Comparison of ENCODE assay signal across 8 mouse cellular contexts in genomic region chr12:73034901-73035895, GRCm38 (mm10). TPM values are rescaled to one million over a fixed set of nuclear protein-coding genes. Genes with fewer than 3 reads are reported as not detected.
DNase-seq lines count a peak whose midpoint lies in the region; ATAC-seq and TF ChIP-seq lines count a peak whose summit lies in the region.

No protein-coding gene starts in this region.

- WGBS in forebrain, embryonic 12.5 days = 2% methylated on average over 41 of the region's 43 CpGs
- WGBS in forebrain, embryonic 15.5 days = 2% methylated on average over 40 of the region's 43 CpGs
- WGBS in midbrain, embryonic 10.5 days = under 1% methylated on average over 41 of the region's 43 CpGs
- 2% methylated on average over 41 of the region's 43 CpGs for WGBS in midbrain, postnatal 0 days
- WGBS in neural tube, embryonic 15.5 days = 2% methylated on average over 41 of the region's 43 CpGs

- peaks cover 75% of the 10 kb centered on the region for H3K27me3 ChIP-seq in forebrain, embryonic 12.5 days
- peaks cover 77% of the 10 kb centered on the region for H3K27me3 ChIP-seq in forebrain, embryonic 15.5 days
- peaks cover 95% of the 10 kb centered on the region for H3K27me3 ChIP-seq in midbrain, embryonic 10.5 days (ENCODE audit: low read depth, poor library complexity, severe bottlenecking)
- H3K27me3 ChIP-seq in midbrain, postnatal 0 days (ENCODE audit: insufficient read depth, low read length) = peaks cover 80% of the 10 kb centered on the region
- H3K27me3 ChIP-seq in neural tube, embryonic 15.5 days (replicated peaks) = peaks cover 75% of the 10 kb centered on the region

- H3K4me2 ChIP-seq in forebrain, embryonic 12.5 days = peak overlapping the region; percentile 35
- H3K4me2 ChIP-seq in forebrain, embryonic 15.5 days (replicated peaks) = no peak overlapping the region
- H3K4me2 ChIP-seq in midbrain, postnatal 0 days (ENCODE audit: low read depth, low read length, poor library complexity, severe bottlenecking) = no peak overlapping the region
- peak overlapping the region; percentile 26; the same call in 1 of the 2 replicates for H3K4me2 ChIP-seq in neural tube, embryonic 15.5 days

- TF ChIP-seq CTCF in midbrain, postnatal 0 days (IDR thresholded peaks at IDR 0.05) = no peak

- H3K27ac ChIP-seq in forebrain, embryonic 12.5 days = 0 out of 2 replicates have a peak overlapping the region, but pooled peaks have one; percentile 31
- H3K27ac ChIP-seq in forebrain, embryonic 15.5 days (replicated peaks) = no peak overlapping the region
- H3K27ac ChIP-seq in midbrain, embryonic 10.5 days (replicated peaks) = no peak overlapping the region; the same call in 1 of the 2 replicates
- no peak overlapping the region for H3K27ac ChIP-seq in midbrain, postnatal 0 days (ENCODE audit: low read depth, low read length)
- H3K27ac ChIP-seq in neural tube, embryonic 15.5 days (replicated peaks) = no peak overlapping the region

- 0 out of 2 replicates have a peak overlapping the region, but pooled peaks have one; percentile 13 for H3K4me3 ChIP-seq in forebrain, embryonic 12.5 days (replicated peaks)
- H3K4me3 ChIP-seq in forebrain, embryonic 15.5 days = no peak overlapping the region
- peak overlapping the region; percentile 34 for H3K4me3 ChIP-seq in midbrain, embryonic 10.5 days
- H3K4me3 ChIP-seq in midbrain, postnatal 0 days (ENCODE audit: low read depth, low read length) = no peak overlapping the region
- 0 out of 2 replicates have a peak overlapping the region, but pooled peaks have one; percentile 4 for H3K4me3 ChIP-seq in neural tube, embryonic 15.5 days (replicated peaks)

- H3K9ac ChIP-seq in forebrain, embryonic 12.5 days = no peak overlapping the region
- no peak overlapping the region for H3K9ac ChIP-seq in forebrain, embryonic 15.5 days (replicated peaks)
- H3K9ac ChIP-seq in midbrain, postnatal 0 days (replicated peaks; ENCODE audit: low read length, poor library complexity, severe bottlenecking) = no peak overlapping the region
- H3K9ac ChIP-seq in neural tube, embryonic 15.5 days (replicated peaks) = no peak overlapping the region

- H3K36me3 ChIP-seq in forebrain, embryonic 12.5 days (replicated peaks) = no peaks in the 10 kb centered on the region
- no peaks in the 10 kb centered on the region for H3K36me3 ChIP-seq in forebrain, embryonic 15.5 days
- H3K36me3 ChIP-seq in midbrain, embryonic 10.5 days = no peaks in the 10 kb centered on the region
- H3K36me3 ChIP-seq in midbrain, postnatal 0 days (ENCODE audit: insufficient read depth, low read length) = no peaks in the 10 kb centered on the region
- no peaks in the 10 kb centered on the region for H3K36me3 ChIP-seq in neural tube, embryonic 15.5 days

- peak; percentile 53 for DNase-seq in midbrain, embryonic 10.5 days (ENCODE audit: low spot score)
- DNase-seq in midbrain, postnatal 0 days (ENCODE audit: low spot score) = no peak
- peak; percentile 46 to 59 for DNase-seq in gastrocnemius, postnatal 4 days (ENCODE audit: low spot score in 2 of 2)
- DNase-seq in left cerebral cortex, postnatal 10 days (ENCODE audit: extremely low spot score in 1 of 2, low spot score in 2 of 2) = no peak
- no peak for DNase-seq in spleen, postnatal 14 days (ENCODE audit: low spot score in 2 of 2)

- no peaks in the 10 kb centered on the region for H3K9me3 ChIP-seq in forebrain, embryonic 12.5 days
- no peaks in the 10 kb centered on the region for H3K9me3 ChIP-seq in forebrain, embryonic 15.5 days
- H3K9me3 ChIP-seq in midbrain, embryonic 10.5 days (replicated peaks) = no peaks in the 10 kb centered on the region
- H3K9me3 ChIP-seq in midbrain, postnatal 0 days (ENCODE audit: low read length) = no peaks in the 10 kb centered on the region
- no peaks in the 10 kb centered on the region for H3K9me3 ChIP-seq in neural tube, embryonic 15.5 days (replicated peaks)

- intact Hi-C loops in left cerebral cortex, postnatal 10 days (cut with DNase I) = no loop called here

- H3K4me1 ChIP-seq in forebrain, embryonic 12.5 days = peaks cover 15% of the 10 kb centered on the region
- H3K4me1 ChIP-seq in forebrain, embryonic 15.5 days = no peaks in the 10 kb centered on the region; the same call in 1 of the 2 replicates
- peaks cover 26% of the 10 kb centered on the region for H3K4me1 ChIP-seq in midbrain, embryonic 10.5 days
- H3K4me1 ChIP-seq in midbrain, postnatal 0 days (ENCODE audit: insufficient read depth, low read length) = no peaks in the 10 kb centered on the region
- H3K4me1 ChIP-seq in neural tube, embryonic 15.5 days = peaks cover 5% of the 10 kb centered on the region; the same call in 1 of the 2 replicates

- ATAC-seq in forebrain, embryonic 12.5 days (ENCODE audit: low FRiP score) = no peak; the same call in 1 of the 2 replicates
- no peak for ATAC-seq in forebrain, embryonic 15.5 days (replicated peaks)
- no peak for ATAC-seq in midbrain, postnatal 0 days (ENCODE audit: low FRiP score)
- ATAC-seq in neural tube, embryonic 15.5 days (ENCODE audit: low FRiP score) = no peak

RNA-seq across cellular contexts. Expression of gene Six1, which starts 18.5 kb away (rescaled TPM):
- 8.5 and 11.0 TPM in 2 replicates for polyA plus RNA-seq in forebrain, embryonic 12.5 days (2016; fragmentation: Nextera tagmentation; extraction: Ambion mirVana)
- polyA plus RNA-seq in forebrain, embryonic 15.5 days (2015; fragmentation: Nextera tagmentation; extraction: Ambion mirVana) = 0.25 and 0.29 TPM in 2 replicates
- polyA plus RNA-seq in midbrain, embryonic 10.5 days (2016; fragmentation: Nextera tagmentation; extraction: Ambion mirVana) = 8.3 and 8.5 TPM in 2 replicates
- 0.44 and 1.3 TPM in 2 replicates for total RNA-seq in midbrain, postnatal 0 days (2014; rRNA removed)
- polyA plus RNA-seq in midbrain, postnatal 0 days (2015; fragmentation: Nextera tagmentation; extraction: Ambion mirVana) = 0.55 and 0.68 TPM in 2 replicates
- total RNA-seq in gastrocnemius, postnatal 4 days (2021) = 10 to 100 TPM; 51.0 to 60.8 TPM
- 2.8 and 6.8 TPM in 2 replicates for polyA plus RNA-seq in neural tube, embryonic 15.5 days (2015; fragmentation: Nextera tagmentation; extraction: Ambion mirVana)
- total RNA-seq in left cerebral cortex, postnatal 10 days (2021) = under 1 TPM; 0.15 to 0.26 TPM

Comparison
In these comparisons a context has a peak if more than half of its experiments do, and no peak if none do; other contexts are left out.
1. H3K4me2 ChIP-seq: peak in forebrain, embryonic 12.5 days (single experiment) and neural tube, embryonic 15.5 days (single experiment); none in forebrain, embryonic 15.5 days (single experiment) and midbrain, postnatal 0 days (single experiment).
2. H3K4me3 ChIP-seq: peak in forebrain, embryonic 12.5 days (single experiment), midbrain, embryonic 10.5 days (single experiment) and neural tube, embryonic 15.5 days (single experiment); none in forebrain, embryonic 15.5 days (single experiment) and midbrain, postnatal 0 days (single experiment).
3. DNase-seq: peak in midbrain, embryonic 10.5 days (single experiment) and gastrocnemius, postnatal 4 days (2 of 2); none in midbrain, postnatal 0 days (single experiment), left cerebral cortex, postnatal 10 days (0 of 2) and spleen, postnatal 14 days (0 of 2).